Mouse (Mus musculus): ENCODE results near the gene Glipr2.

GRCm38 (mm10) chr4:44022766-44023165, 65.6 kb downstream of the Glipr2 start:
- TF ChIP-seq POLR2A (IDR thresholded peaks at IDR 0.05; ENCODE audit: low read depth, low read length) (no peak), ZC3H11A (IDR thresholded peaks at IDR 0.05; ENCODE audit: low read depth, low read length) (no peak), TCF12 (IDR thresholded peaks at IDR 0.05; ENCODE audit: low read depth, low read length) (no peak), CTCF (conservative IDR thresholded peaks at IDR 0.05 in 1 of 2, IDR thresholded peaks at IDR 0.05 in 1 of 2; ENCODE audit: low read depth in 2 of 2, low read length in 2 of 2) (no peak), MYC (IDR thresholded peaks at IDR 0.05; ENCODE audit: low read depth, low read length) (no peak)

Data from CH12.LX (cell line).